Mouse (Mus musculus) neural tube, embryonic 13.5 days (tissue): ENCODE measurements at regions not wholly inside any gene's neighbourhood (a gene's known extent, or its start where the extent isn't known, plus 50 kb on each side); places are given as distances from the start of the nearest gene placed in this dataset.

Source experiments
- ATAC-seq: fragments of 200-750 bp; cut with Nextera tagmentation; 2 replicates; pipeline ENCODE4 v1.8.0; 2017; ENCODE audit warnings: low read depth, mild to moderate bottlenecking, moderate TSS enrichment, moderate library complexity
- H3K27ac ChIP-seq: fragments of 300-500 bp; sonication (generic); replicated peaks from 2 replicates; pipeline ENCODE4 v1.5.1; 2015; ENCODE audit warnings: moderate library complexity, mild to moderate bottlenecking, inconsistent platforms
- H3K27me3 ChIP-seq: fragments of 300-500 bp; sonication (generic); 2 replicates; pipeline ENCODE4 v1.6.1; 2015; ENCODE audit warnings: mild to moderate bottlenecking, inconsistent platforms
- H3K36me3 ChIP-seq: fragments of 300-500 bp; sonication (generic); 2 replicates; pipeline ENCODE4 v1.6.1; 2015; ENCODE audit warnings: mild to moderate bottlenecking, inconsistent platforms
- H3K4me1 ChIP-seq: fragments of 300-500 bp; sonication (generic); replicated peaks from 2 replicates; pipeline ENCODE4 v1.6.1; 2015; ENCODE audit warnings: inconsistent platforms
- H3K4me2 ChIP-seq: fragments of 300-500 bp; sonication (generic); 2 replicates; pipeline ENCODE4 v1.6.1; 2015; ENCODE audit warnings: inconsistent platforms, mild to moderate bottlenecking, moderate library complexity
- H3K4me3 ChIP-seq: fragments of 300-500 bp; sonication (generic); 2 replicates; pipeline ENCODE4 v1.5.1; 2015; ENCODE audit warnings: mild to moderate bottlenecking, inconsistent platforms
- H3K9ac ChIP-seq: fragments of 300-500 bp; sonication (generic); 2 replicates; pipeline ENCODE4 v1.6.1; 2015; ENCODE audit warnings: moderate library complexity, mild to moderate bottlenecking, inconsistent platforms
- H3K9me3 ChIP-seq: fragments of 300-500 bp; sonication (generic); 2 replicates; pipeline ENCODE4 v1.6.1; 2016; ENCODE audit warnings: inconsistent platforms
- WGBS: fragments of 180-500 bp; shearing (Covaris S2); methylation state at CpG from one replicate; pipeline ENCODE4 v1.1.7; 2015; 5-methylcytosine and 5-hydroxymethylcytosine counted together

DNA sequence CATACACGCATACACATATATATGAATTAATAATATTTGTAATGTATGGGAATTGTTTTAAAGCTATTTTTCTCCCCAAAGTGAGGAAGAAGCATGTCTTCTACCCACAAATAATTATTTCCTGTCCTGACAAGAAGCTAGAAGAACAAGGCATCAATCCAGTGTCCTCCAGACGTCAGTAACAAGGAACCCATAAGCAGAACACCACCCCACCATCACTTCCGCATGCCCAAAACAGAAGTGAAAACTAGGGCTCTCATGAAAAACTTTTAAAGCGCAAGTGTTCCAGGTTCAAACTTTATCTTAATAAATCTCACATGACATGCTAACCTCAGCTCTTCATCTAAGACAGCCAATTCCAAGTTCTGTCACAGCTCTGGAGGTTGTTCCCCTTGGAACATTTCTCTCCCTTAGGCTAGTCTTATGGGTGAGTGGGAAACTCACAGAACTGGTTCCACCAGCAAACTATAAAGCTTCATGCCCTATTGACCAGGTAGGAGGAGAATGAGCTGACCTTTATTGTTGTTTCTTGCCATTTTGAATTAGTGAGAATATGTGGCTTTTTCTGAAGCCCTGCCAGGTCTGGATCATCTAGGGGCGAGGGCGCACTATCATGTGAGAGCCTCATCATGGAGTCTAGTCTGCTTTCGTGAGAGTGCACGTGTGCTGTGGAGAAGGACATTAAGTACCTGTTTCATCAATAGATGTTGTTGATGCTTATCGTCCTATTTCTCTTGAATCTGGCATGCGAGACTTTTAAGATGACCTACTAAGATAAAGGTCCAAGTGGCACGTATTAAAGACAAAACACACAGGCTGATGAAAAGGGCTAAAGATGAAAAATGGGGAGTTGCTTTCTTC, 155.1 kb downstream of the Nrip1 start:
- H3K9me3 ChIP-seq, result no peaks in the 10 kb centered on the region
- 94% methylated on average over 11 of the region's 11 CpGs for WGBS
- H3K4me1 ChIP-seq, result no peaks in the 10 kb centered on the region
- H3K36me3 ChIP-seq, result no peaks in the 10 kb centered on the region
- H3K4me2 ChIP-seq, result no peak overlapping the region
- no peak overlapping the region for H3K4me3 ChIP-seq
- no peak for ATAC-seq
- H3K27me3 ChIP-seq, result no peaks in the 10 kb centered on the region
- no peak overlapping the region for H3K9ac ChIP-seq
- no peak overlapping the region for H3K27ac ChIP-seq

DNA sequence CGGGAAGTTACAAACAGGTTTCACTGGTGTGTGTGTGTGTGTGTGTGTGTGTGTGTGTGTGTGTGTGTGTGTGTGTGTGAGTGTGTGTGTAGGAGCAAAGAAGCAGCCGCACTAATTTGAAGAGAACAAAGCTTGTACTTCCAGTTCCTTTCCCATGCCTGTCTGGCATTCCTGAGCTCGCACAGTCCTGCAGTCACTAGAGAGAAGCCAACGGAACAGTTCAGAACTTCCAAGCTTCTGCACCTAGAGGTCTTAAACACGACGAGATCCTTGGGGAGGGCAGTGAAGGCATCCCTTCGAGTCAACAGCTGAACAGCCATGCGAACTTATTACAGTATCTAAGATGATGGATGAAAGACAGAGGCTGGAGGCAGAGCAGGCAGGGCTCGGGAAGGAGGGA, 157.4 kb downstream of the Nrip1 start:
- H3K4me2 ChIP-seq, result no peak overlapping the region
- no peak for ATAC-seq
- no peaks in the 10 kb centered on the region for H3K27me3 ChIP-seq
- WGBS, result 67% methylated on average over 8 of the region's 9 CpGs
- no peak overlapping the region for H3K4me3 ChIP-seq
- H3K9me3 ChIP-seq, result no peaks in the 10 kb centered on the region
- no peak overlapping the region for H3K27ac ChIP-seq
- H3K4me1 ChIP-seq, result no peaks in the 10 kb centered on the region
- no peaks in the 10 kb centered on the region for H3K36me3 ChIP-seq
- no peak overlapping the region for H3K9ac ChIP-seq

DNA sequence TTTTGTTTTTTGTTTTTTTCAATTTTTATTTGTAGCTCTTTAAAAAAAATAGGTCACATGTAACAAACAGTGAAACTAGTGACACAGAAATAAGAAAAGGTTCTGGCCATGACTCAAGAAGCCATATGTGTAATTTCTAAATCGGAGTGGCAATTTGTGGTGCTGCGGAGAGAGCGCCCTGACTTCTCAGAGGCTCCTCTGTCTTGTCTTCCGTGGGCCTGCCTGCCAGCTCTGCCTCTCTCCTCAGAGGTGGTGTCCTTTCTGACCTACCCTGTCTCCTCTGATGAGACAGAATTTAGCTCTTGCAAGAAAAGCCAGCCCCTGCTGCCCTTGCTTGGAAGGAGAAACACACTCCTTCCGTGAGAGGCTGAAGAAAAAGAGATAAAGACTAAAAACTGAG, 158.1 kb downstream of the Nrip1 start:
- WGBS, result 80% methylated on average over 5 of the region's 5 CpGs

DNA sequence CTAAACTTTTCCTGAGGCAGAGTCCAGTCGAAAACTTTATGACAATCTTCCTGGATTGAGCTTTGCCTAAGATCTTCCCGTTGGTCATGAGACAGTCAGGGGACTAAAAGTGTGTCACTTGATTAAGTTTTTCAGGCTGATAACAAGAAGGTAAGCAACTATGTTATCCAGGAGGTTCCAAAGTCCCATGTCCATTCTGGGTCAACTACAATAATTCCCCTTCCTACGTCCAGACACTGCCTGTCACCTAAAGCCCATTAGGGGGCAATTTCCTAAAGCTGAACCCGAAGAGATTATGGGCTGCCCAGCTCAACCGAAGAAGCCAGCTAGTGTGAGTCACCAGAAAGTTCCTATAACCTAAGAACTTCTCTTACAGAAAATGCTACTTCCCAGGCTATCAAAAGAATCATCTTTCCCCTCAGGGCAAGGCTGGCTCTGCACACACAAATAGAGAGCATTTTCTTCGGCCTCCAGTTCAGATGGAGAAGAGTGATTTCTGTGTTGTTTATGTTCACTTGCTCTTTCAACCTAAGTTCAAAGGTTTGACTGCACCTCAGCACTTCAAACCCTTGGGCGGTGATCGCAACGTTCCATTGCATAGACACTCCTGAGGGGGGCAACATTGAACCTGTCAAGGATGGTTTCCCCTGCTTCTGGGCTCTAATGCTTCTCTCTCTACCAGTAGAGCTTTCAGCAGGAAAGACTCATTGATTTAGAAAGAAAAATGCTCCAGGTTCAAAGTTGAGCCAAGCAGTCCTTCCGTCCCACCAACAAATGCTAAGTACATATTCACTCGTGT, 171.7 kb downstream of the Nrip1 start:
- Histone ChIP-seq H3K4me3 (no peak overlapping the region), H3K36me3 (no peaks in the 10 kb centered on the region), H3K27ac (no peak overlapping the region), H3K27me3 (no peaks in the 10 kb centered on the region), H3K4me2 (no peak overlapping the region), H3K9ac (no peak overlapping the region), H3K4me1 (no peaks in the 10 kb centered on the region), H3K9me3 (no peaks in the 10 kb centered on the region)
- ATAC-seq, result no peak
- 62% methylated on average over 11 of the region's 11 CpGs for WGBS

More for the DNA sequence above, 158.1 kb downstream of the Nrip1 start:
- Histone ChIP-seq H3K27me3 (no peaks in the 10 kb centered on the region), H3K4me1 (no peaks in the 10 kb centered on the region), H3K27ac (no peak overlapping the region), H3K9ac (no peak overlapping the region), H3K36me3 (no peaks in the 10 kb centered on the region), H3K4me3 (no peak overlapping the region), H3K4me2 (no peak overlapping the region), H3K9me3 (no peaks in the 10 kb centered on the region)
- ATAC-seq, result no peak

DNA sequence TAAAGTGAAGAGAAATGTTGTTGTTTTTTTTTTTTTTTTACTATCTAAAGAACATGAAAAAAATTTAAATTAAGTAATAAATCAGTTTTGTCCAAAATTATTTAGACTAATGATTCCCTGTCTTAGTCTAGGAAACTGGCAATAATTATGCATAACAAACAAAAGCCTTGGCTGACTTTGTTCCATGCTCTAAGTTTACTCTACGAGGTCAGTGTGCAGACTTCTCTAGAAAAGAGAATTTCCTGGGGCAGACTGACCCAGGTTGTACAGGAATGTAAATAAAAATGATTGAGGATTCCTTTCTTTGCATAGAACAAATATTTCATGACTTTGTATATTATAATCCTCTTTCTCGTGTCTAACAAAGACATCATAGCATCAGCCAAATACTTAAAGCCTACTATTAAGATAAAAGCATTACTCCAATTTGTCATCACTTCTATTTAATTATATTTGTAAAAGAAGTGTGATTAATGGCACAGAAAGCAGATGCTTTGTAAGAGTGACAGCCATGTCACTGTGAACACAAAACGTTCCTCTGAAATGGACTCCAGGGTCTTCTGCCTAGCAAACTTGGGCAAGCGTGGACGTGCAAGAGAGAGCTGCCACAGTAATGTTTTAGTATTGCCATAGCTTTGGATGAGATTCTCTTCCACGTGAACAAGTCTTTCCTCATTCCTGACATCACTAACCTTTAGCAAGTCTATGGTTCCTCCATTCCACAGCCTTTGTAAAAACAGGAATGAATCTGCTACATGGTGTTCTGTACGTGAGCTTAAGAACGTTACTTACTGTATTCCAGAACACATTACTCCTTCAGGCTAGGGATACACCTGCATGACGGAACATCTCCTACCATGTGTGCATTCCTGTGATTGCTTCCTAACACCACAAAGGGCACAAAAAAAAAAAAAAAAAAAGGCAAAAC, 172.6 kb downstream of the Nrip1 start:
- 80% methylated on average over 9 of the region's 9 CpGs for WGBS
- Histone ChIP-seq H3K36me3 (no peaks in the 10 kb centered on the region), H3K27ac (no peak overlapping the region), H3K4me1 (no peaks in the 10 kb centered on the region), H3K4me3 (no peak overlapping the region), H3K4me2 (no peak overlapping the region), H3K9me3 (no peaks in the 10 kb centered on the region), H3K27me3 (no peaks in the 10 kb centered on the region), H3K9ac (no peak overlapping the region)
- ATAC-seq, result no peak

DNA sequence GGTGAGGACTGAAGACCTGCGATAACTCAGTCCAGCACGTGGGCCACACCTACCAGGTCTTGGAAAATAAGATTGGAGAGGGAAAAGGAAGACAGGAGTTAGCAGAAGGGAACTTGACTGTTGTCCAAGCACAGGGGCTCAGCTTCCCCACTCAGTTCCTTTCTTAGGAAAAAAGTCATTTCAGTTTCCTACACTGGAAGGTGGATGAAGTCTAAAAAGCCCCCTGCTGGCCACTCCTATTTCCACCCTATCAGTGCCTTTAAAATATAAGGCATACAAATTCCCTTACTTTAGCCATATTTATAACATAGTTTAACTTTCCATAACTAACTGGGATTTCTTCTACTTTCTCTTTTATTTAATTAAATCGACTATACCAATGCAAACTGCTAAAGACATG, 173.4 kb downstream of the Nrip1 start:
- H3K27me3 ChIP-seq, result no peaks in the 10 kb centered on the region
- no peak overlapping the region for H3K4me3 ChIP-seq
- WGBS, result 89% methylated on average over 3 of the region's 3 CpGs
- H3K9me3 ChIP-seq, result no peaks in the 10 kb centered on the region
- H3K4me2 ChIP-seq, result no peak overlapping the region
- H3K9ac ChIP-seq, result no peak overlapping the region
- no peaks in the 10 kb centered on the region for H3K36me3 ChIP-seq
- no peaks in the 10 kb centered on the region for H3K4me1 ChIP-seq
- H3K27ac ChIP-seq, result no peak overlapping the region
- ATAC-seq, result no peak

DNA sequence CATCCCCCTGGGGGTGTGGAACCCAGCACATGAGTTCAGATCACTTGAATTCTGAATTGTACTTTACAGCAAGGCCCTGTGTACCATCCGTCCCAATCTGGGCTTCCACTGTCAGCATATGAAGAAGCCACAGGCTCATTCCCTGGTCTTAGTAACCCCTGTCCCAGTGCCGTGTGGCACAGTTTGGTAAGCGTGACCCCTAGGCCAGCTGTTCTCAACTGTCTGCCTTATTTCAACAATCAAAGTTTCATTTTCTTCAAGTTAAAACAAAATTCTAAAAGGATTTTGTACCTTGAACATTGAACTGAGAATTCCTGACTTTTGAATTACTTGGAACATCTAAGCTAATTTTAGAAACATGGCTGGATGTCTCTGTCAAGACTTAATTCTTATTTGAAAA, 174.6 kb downstream of the Nrip1 start:
- H3K9me3 ChIP-seq, result no peaks in the 10 kb centered on the region
- ATAC-seq, result no peak
- H3K4me2 ChIP-seq, result no peak overlapping the region
- H3K4me3 ChIP-seq, result no peak overlapping the region
- 76% methylated on average over 3 of the region's 3 CpGs for whole genome bisulfite sequencing
- H3K9ac ChIP-seq, result no peak overlapping the region
- H3K4me1 ChIP-seq, result no peaks in the 10 kb centered on the region
- H3K36me3 ChIP-seq, result no peaks in the 10 kb centered on the region
- no peak overlapping the region for H3K27ac ChIP-seq
- no peaks in the 10 kb centered on the region for H3K27me3 ChIP-seq

DNA sequence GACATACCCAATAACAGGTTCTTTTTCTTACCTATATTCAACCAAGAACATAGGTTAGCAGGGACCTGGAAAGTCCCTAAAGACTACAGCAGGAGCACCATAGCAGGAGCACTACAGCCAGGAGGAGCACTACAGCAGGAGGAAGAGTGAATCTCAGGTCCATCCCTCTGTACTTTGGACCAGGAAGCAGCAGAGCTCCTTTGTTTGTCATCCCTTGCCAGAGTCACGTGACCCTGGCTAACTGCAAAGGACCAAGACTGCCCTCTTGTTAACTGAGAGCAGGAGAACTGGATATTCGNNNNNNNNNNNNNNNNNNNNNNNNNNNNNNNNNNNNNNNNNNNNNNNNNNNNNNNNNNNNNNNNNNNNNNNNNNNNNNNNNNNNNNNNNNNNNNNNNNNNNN, 172.2 kb upstream of the Samsn1 start:
- Histone ChIP-seq H3K4me1 (no peaks in the 10 kb centered on the region), H3K27me3 (no peaks in the 10 kb centered on the region), H3K36me3 (no peaks in the 10 kb centered on the region), H3K4me2 (no peak overlapping the region), H3K4me3 (no peak overlapping the region), H3K9me3 (no peaks in the 10 kb centered on the region), H3K27ac (no peak overlapping the region), H3K9ac (no peak overlapping the region)
- no peak for ATAC-seq
- 73% methylated on average over 2 of the region's 2 CpGs for WGBS

DNA sequence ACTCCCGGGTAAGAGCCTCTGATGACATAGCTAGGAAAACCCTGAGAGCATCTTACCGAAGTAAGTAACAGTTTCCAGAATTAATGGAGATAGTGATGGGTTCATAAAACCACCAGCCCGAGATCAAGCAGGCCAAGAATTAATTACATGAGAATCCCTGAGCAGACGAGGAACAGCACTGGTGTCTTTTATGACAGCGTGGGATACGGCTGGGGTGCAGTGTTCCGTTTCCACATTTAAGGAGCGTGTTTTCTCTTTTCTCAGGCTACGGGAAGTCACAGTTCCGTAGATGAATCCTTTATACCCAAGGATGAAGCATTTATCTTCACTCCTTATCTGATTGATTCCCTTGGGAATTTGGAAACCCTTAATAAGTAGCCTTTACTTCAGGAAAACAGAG, 169.1 kb upstream of the Samsn1 start:
- Histone ChIP-seq H3K4me2 (no peak overlapping the region), H3K27ac (no peak overlapping the region), H3K36me3 (no peaks in the 10 kb centered on the region), H3K4me1 (no peaks in the 10 kb centered on the region), H3K9ac (no peak overlapping the region), H3K9me3 (no peaks in the 10 kb centered on the region), H3K4me3 (no peak overlapping the region), H3K27me3 (no peaks in the 10 kb centered on the region)
- ATAC-seq, result no peak
- WGBS, result 75% methylated on average over 10 of the region's 10 CpGs

DNA sequence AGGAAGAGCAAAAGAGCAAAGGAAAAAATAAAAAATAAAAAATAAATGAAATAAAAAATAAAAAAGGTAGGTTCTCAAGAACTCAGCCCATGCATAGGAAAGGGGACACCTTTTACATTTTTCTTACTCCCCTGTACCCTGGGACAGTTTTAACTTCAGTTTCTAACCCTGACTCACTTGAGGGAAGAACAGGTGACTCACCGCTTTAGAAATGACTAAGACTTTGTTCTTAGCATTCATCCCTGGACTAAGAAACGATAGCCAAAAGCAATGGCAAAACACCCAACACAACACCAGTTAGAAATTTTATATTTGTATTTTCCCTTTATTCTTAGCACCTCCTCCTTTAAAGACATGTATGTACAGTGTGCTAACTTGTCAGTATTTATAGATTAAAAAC, 161.5 kb upstream of the Samsn1 start:
- no peaks in the 10 kb centered on the region for H3K27me3 ChIP-seq
- H3K9ac ChIP-seq, result no peak overlapping the region
- no peak overlapping the region for H3K4me3 ChIP-seq
- H3K36me3 ChIP-seq, result no peaks in the 10 kb centered on the region
- no peak for ATAC-seq
- H3K4me1 ChIP-seq, result no peaks in the 10 kb centered on the region
- H3K4me2 ChIP-seq, result no peak overlapping the region
- H3K27ac ChIP-seq, result no peak overlapping the region
- H3K9me3 ChIP-seq, result no peaks in the 10 kb centered on the region
- 86% methylated on average over 2 of the region's 2 CpGs for WGBS

DNA sequence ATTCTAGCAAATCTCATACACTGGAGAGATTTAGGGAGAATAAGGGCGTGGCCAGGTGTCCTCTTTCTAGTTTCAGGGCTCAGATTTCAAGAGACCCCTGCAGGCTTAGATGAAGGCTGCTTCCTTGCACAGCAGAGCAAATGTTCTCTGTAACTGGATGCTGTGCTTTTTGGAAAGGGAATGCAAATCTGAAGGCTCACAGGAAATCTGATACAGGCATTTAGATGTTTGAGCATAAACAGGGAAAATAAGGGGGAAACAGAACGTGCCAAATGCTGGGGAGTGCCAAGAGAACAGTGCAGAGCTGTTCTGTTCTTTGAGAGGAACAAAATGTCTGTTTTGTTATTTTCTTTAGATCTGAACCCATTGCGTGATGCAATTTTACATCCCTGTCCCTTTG, 161.0 kb upstream of the Samsn1 start:
- no peak for ATAC-seq
- 35% methylated on average over 3 of the region's 3 CpGs for WGBS
- no peaks in the 10 kb centered on the region for H3K27me3 ChIP-seq

DNA sequence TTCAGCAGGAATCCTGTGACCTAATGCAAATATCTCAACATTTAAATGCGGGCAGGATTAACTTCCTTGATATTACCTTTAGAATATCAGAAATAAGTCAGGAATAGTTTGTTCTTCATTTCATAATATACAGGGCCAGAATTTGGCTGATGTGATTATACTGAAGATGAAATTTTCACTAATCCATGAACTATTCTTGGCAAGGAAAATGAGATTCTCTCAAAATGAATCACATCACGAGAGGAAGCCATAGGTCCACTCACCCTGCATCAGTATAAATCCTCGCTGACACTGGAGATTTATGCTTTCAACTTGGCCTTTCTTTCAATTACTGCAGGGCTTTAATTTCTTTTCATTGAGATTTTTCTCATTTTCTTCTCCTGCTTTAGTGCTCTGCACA, 159.5 kb upstream of the Samsn1 start:
- Histone ChIP-seq H3K9ac (no peak overlapping the region), H3K4me1 (no peaks in the 10 kb centered on the region), H3K4me2 (no peak overlapping the region), H3K4me3 (no peak overlapping the region), H3K27me3 (no peaks in the 10 kb centered on the region), H3K9me3 (no peaks in the 10 kb centered on the region), H3K36me3 (no peaks in the 10 kb centered on the region), H3K27ac (no peak overlapping the region)
- ATAC-seq, result no peak
- WGBS, result 81% methylated on average over 3 of the region's 3 CpGs

More for the DNA sequence above, 161.0 kb upstream of the Samsn1 start:
- no peak overlapping the region for H3K4me2 ChIP-seq
- H3K4me3 ChIP-seq, result no peak overlapping the region
- H3K4me1 ChIP-seq, result no peaks in the 10 kb centered on the region
- no peak overlapping the region for H3K9ac ChIP-seq
- H3K9me3 ChIP-seq, result no peaks in the 10 kb centered on the region
- H3K36me3 ChIP-seq, result no peaks in the 10 kb centered on the region
- no peak overlapping the region for H3K27ac ChIP-seq
